Mouse (Mus musculus): Measurements from ENCODE around the gene 1700013F07Rik. TPM values are rescaled to one million over a fixed set of nuclear protein-coding genes. Genes with fewer than 3 reads are reported as not detected.
"Not testable (repeated sequence)": the region's sequence is repeated elsewhere in the genome, so short reads cannot be mapped to it uniquely, and the experiment has no call there.

Gene 1700013F07Rik
- polyA plus RNA-seq, 2 experiments, result 0.13 TPM; not detected in 1

- DNase-seq (ENCODE audit: low spot score) (peak; percentile 49), ATAC-seq (ENCODE audit: low FRiP score, low read depth) (peak; percentile 60)
- no peaks in the 10 kb centered on the region for H3K9me3 ChIP-seq (ENCODE audit: control insufficient read depth, low read length)
- peaks cover 12% of the 10 kb centered on the region; the same call in 1 of the 2 replicates for H3K4me1 ChIP-seq (ENCODE audit: control insufficient read depth, insufficient read depth, low read length)
- peak overlapping the region; percentile 89 for H3K4me2 ChIP-seq (replicated peaks; ENCODE audit: low read depth, low read length, severe bottlenecking)
- H3K27me3 ChIP-seq (ENCODE audit: control insufficient read depth, insufficient read depth, low read length), result no peaks in the 10 kb centered on the region
- peaks cover 21% of the 10 kb centered on the region for H3K36me3 ChIP-seq (ENCODE audit: control insufficient read depth, insufficient read depth, low read length)
- WGBS, result 8% methylated on average over 15 of the region's 15 CpGs
- TF ChIP-seq POLR2A (IDR thresholded peaks at IDR 0.05; ENCODE audit: borderline replicate concordance, extremely low read depth, insufficient read depth, insufficient read length), result no peak
- peak overlapping the region; percentile 68 for H3K4me3 ChIP-seq (replicated peaks; ENCODE audit: low read length)
- H3K9ac ChIP-seq (ENCODE audit: low read depth, low read length, severe bottlenecking), result peak overlapping the region; percentile 32
- peak overlapping the region; percentile 88 for H3K27ac ChIP-seq (replicated peaks; ENCODE audit: low read depth, low read length)
Observed at GRCm38 (mm10) chr3:108562777-108563271, 28.9 kb downstream of the 1700013F07Rik start.

GRCm38 (mm10) chr3:108563309-108563708 lies 29.4 kb downstream of the 1700013F07Rik start:
- WGBS, result 4% methylated on average over 4 of the region's 4 CpGs
- Histone ChIP-seq H3K36me3 (ENCODE audit: control insufficient read depth, insufficient read depth, low read length) (peaks cover 16% of the 10 kb centered on the region), H3K4me3 (replicated peaks; ENCODE audit: low read length) (peak overlapping the region; percentile 68), H3K9ac (ENCODE audit: low read depth, low read length, severe bottlenecking) (peak overlapping the region; percentile 32), H3K9me3 (ENCODE audit: control insufficient read depth, low read length) (no peaks in the 10 kb centered on the region), H3K4me1 (ENCODE audit: control insufficient read depth, insufficient read depth, low read length) (peaks cover 12% of the 10 kb centered on the region; the same call in 1 of the 2 replicates), H3K27me3 (ENCODE audit: control insufficient read depth, insufficient read depth, low read length) (no peaks in the 10 kb centered on the region), H3K4me2 (replicated peaks; ENCODE audit: low read depth, low read length, severe bottlenecking) (peak overlapping the region; percentile 89), H3K27ac (replicated peaks; ENCODE audit: low read depth, low read length) (peak overlapping the region; percentile 88)
- DNase-seq (ENCODE audit: low spot score) (peak; percentile 90), ATAC-seq (ENCODE audit: low FRiP score, low read depth) (peak; percentile 30; the same call in 1 of the 2 replicates)
- no peak for TF ChIP-seq POLR2A (IDR thresholded peaks at IDR 0.05; ENCODE audit: borderline replicate concordance, extremely low read depth, insufficient read depth, insufficient read length)

- H3K4me2 ChIP-seq (replicated peaks; ENCODE audit: low read depth, low read length, severe bottlenecking), result no peak overlapping the region
- H3K27me3 ChIP-seq (ENCODE audit: control insufficient read depth, insufficient read depth, low read length), result no peaks in the 10 kb centered on the region
- DNase-seq (ENCODE audit: low spot score), result peak; percentile 16
Observed at GRCm38 (mm10) chr3:108567990-108568877, 34.3 kb downstream of the 1700013F07Rik start.

GRCm38 (mm10) chr3:108569636-108570035 lies 35.7 kb downstream of the 1700013F07Rik start:
- H3K4me1 ChIP-seq (ENCODE audit: control insufficient read depth, insufficient read depth, low read length); DNase-seq (ENCODE audit: low spot score); H3K9ac ChIP-seq (ENCODE audit: low read depth, low read length, severe bottlenecking); H3K27ac ChIP-seq (replicated peaks; ENCODE audit: low read depth, low read length); H3K4me3 ChIP-seq (replicated peaks; ENCODE audit: low read length); H3K36me3 ChIP-seq (ENCODE audit: control insufficient read depth, insufficient read depth, low read length); H3K4me2 ChIP-seq (replicated peaks; ENCODE audit: low read depth, low read length, severe bottlenecking); H3K27me3 ChIP-seq (ENCODE audit: control insufficient read depth, insufficient read depth, low read length); H3K9me3 ChIP-seq (ENCODE audit: control insufficient read depth, low read length); ATAC-seq (ENCODE audit: low FRiP score, low read depth): not testable (repeated sequence)
- WGBS, result 62% methylated on average over 2 of the region's 3 CpGs

More at GRCm38 (mm10) chr3:108567990-108568877, 34.3 kb downstream of the 1700013F07Rik start:
- Histone ChIP-seq H3K27ac (replicated peaks; ENCODE audit: low read depth, low read length) (0 out of 2 replicates have a peak overlapping the region, but pooled peaks have one; percentile 19), H3K9ac (ENCODE audit: low read depth, low read length, severe bottlenecking) (no peak overlapping the region), H3K4me1 (ENCODE audit: control insufficient read depth, insufficient read depth, low read length) (peaks cover 7% of the 10 kb centered on the region), H3K4me3 (replicated peaks; ENCODE audit: low read length) (no peak overlapping the region), H3K9me3 (ENCODE audit: control insufficient read depth, low read length) (no peaks in the 10 kb centered on the region), H3K36me3 (ENCODE audit: control insufficient read depth, insufficient read depth, low read length) (no peaks in the 10 kb centered on the region)
- WGBS, result 58% methylated on average over 15 of the region's 15 CpGs
- TF ChIP-seq POLR2A (IDR thresholded peaks at IDR 0.05; ENCODE audit: borderline replicate concordance, extremely low read depth, insufficient read depth, insufficient read length), result no peak
- ATAC-seq (ENCODE audit: low FRiP score, low read depth), result no peak

GRCm38 (mm10) chr3:108570813-108571212 lies 36.9 kb downstream of the 1700013F07Rik start:
- H3K4me1 ChIP-seq (ENCODE audit: control insufficient read depth, insufficient read depth, low read length), result peaks cover 7% of the 10 kb centered on the region
- peak overlapping the region; percentile 45; the same call in 1 of the 2 replicates for H3K4me2 ChIP-seq (replicated peaks; ENCODE audit: low read depth, low read length, severe bottlenecking)
- H3K27ac ChIP-seq (replicated peaks; ENCODE audit: low read depth, low read length), result 0 out of 2 replicates have a peak overlapping the region, but pooled peaks have one; percentile 27
- H3K36me3 ChIP-seq (ENCODE audit: control insufficient read depth, insufficient read depth, low read length), result no peaks in the 10 kb centered on the region
- no peaks in the 10 kb centered on the region for H3K9me3 ChIP-seq (ENCODE audit: control insufficient read depth, low read length)
- no peak for TF ChIP-seq POLR2A (IDR thresholded peaks at IDR 0.05; ENCODE audit: borderline replicate concordance, extremely low read depth, insufficient read depth, insufficient read length)
- 89% methylated on average over 14 of the region's 14 CpGs for WGBS
- H3K9ac ChIP-seq (ENCODE audit: low read depth, low read length, severe bottlenecking), result no peak overlapping the region
- DNase-seq (ENCODE audit: low spot score), result no peak
- H3K4me3 ChIP-seq (replicated peaks; ENCODE audit: low read length), result peak overlapping the region; percentile 68
- no peak for ATAC-seq (ENCODE audit: low FRiP score, low read depth)
- H3K27me3 ChIP-seq (ENCODE audit: control insufficient read depth, insufficient read depth, low read length), result no peaks in the 10 kb centered on the region

All from limb, embryonic 14.5 days (tissue).